Mouse (Mus musculus) activated CD4-positive, CD25-positive, alpha-beta regulatory T cell, adult 4 months (primary cell): ENCODE measurements around the gene Bcdin3d. TPM values are rescaled to one million over a fixed set of nuclear protein-coding genes. Genes with fewer than 3 reads are reported as not detected.

ENCODE experiments used
- ATAC-seq: one replicate; pipeline ENCODE4 v1.8.0; 2017
- polyA plus RNA-seq, 2 experiments: library from polyadenylated mRNA; unstranded; fragments of 100-300 nt; shearing (Covaris generic); gene quantifications; one replicate each; pipeline ENCODE4 v1.2.1; 2017

Gene Bcdin3d
- polyA plus RNA-seq, 2 experiments from 2014 or later = 23.3 to 23.5 TPM

GRCm38 (mm10) chr15:99440112-99440815, 34.3 kb downstream of the Bcdin3d start:
- ATAC-seq = no peak

- no peak for ATAC-seq
These were observed 35.4 kb downstream of the Bcdin3d start for GRCm38 (mm10) chr15:99438966-99439698.

GRCm38 (mm10) chr15:99433913-99434312, 40.6 kb downstream of the Bcdin3d start:
- ATAC-seq = no peak

DNA sequence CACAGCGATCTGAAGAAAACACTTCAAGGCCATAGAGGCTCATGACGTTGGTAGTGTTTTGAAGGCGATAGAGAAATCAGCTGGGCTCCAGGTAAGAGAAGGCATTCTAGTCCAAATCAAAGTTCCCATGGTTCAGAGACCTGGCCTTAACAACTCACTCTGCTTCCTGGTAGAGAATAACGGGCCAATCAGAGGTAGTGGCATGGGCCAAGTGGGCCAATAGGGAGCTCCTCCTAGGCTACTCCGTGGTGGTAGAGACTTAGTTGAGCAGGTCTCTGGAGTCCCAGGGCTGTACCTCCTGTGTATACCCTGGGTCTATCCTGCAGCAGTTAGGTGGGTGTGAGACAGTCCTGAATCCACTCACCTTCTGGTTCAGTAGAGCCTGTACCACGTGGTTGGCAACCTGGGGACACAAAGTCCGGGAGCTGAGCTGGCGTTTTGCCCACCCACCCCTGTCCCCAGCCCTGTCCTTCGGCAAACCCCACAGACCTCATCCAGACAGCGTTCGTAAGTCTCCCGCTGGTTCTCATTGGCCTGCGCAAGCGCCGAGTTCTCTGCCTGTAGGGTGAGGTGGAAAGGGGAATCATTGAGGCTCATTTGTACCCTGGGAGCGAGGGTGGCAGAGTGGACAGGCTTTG, 41.3 kb downstream of the Bcdin3d start:
- no peak for ATAC-seq

DNA sequence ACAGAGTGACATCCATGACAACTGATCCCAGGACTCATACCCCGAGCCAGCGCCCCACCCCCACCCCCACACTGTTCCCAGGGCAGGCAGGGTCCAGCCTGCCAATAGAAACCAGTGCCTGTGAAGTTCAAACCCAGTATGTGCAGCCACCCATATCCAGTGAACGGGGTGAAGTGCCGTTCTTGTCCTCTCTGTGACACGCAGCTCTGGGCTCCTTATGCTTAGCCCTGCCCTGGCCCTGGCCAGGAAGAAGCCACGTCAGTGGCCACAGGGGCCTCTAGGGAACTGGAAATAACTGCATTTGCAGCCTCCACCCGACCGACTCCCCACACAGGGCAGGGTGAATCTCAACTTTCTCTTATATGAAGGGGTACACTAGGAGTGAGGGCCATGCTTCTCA, 42.6 kb downstream of the Bcdin3d start:
- ATAC-seq = no peak

DNA sequence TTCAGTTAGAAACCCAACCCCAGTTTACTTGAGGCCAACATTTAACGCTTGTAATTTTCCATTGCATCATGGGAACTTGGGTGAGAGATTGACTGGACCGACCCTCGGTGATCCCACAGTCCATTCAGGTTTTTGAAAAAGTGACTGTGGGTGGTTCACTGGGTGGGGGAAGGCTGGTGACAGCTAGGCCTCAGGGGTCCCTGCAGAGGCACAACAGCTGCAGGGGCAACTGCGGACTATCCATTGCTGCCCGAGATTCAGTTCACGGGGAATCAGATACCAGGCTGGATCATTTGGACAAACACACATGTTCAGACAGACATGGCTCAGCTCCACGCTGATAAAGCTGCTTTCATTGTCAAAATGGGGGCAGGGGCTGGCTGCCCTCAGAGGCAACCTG, 43.0 kb downstream of the Bcdin3d start:
- no peak for ATAC-seq

DNA sequence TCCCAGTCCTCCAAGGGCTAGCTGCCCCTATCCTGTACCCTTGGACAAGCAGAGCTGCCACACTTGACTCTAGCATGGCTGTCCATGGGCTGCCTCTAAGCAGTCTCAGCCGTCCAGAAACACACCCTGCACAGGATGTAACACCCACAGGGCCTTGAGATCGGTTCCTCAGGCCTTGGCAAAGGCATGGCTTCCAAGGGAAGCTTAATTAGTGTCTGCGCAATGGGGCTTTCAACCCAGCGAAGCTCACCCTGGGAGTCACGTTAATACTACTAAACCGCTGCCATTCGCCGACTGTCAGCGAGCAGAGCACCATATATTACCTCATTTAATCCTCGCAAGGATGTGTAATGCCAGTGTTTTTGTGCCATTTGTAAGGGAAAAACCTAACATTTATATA, 43.5 kb downstream of the Bcdin3d start:
- ATAC-seq = no peak

DNA sequence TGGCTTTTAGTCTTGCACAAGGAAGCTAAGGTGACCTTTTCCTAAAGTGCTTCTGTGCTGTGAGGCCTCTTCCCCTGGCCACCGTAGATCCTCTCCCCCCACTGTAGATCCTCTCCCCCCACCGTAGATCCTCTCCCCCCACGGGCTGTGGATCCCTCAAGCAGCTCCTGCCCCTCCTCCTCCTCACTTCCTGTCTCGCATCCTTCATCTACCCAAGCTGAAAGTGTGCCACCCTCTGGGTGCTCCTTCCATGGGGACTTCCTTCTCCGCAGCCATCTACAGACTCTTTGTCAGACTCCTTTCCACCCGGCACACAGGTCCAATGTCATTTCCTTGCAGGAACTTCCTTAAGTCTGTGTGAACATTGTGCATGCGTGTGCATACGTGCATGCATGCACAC, 44.1 kb downstream of the Bcdin3d start:
- no peak for ATAC-seq

DNA sequence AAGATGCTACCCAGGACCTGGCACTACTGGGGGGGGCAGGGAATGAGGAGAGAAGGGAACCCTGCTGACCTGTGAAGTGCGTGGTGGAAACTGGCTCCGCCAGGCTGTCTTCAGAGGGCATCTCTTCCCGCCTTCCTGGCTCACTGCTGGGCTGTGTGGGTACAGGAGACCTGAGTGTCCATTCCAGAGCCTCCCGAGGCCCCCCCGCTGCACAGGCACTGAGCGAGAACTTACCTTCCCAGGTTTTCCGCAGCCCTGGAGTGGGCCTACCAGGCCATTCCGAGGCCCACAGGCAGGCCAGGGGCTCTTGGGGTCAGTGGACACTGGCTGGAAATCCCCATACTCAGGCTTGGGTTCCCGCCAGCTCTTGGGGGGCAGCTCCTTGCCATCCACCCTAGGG, 50.6 kb downstream of the Bcdin3d start:
- ATAC-seq = no peak

DNA sequence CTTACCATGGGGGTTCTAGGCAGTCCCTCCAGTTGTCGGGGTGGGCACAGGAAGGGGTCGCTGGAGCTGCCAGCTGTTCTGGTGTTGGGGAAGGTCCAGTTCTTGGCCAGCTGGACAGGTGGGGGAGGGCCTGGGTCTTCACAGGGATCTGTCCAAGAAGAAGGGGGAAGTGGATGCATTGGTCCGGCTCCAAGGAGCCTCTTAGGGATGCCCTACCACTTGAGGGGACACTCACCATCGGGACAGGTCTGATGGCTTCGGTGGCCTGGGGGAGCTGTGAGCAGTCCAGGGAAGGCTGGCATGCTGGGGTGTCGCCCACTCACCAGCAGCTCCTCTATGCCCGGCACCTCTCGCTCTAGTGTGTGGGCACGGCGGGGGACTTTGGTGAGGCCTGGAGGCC, 51.4 kb downstream of the Bcdin3d start:
- no peak for ATAC-seq

GRCm38 (mm10) chr15:99422551-99422950, 52.0 kb downstream of the Bcdin3d start:
- ATAC-seq = no peak

- no peak for ATAC-seq
These were observed 52.9 kb downstream of the Bcdin3d start for GRCm38 (mm10) chr15:99421676-99422075.

DNA sequence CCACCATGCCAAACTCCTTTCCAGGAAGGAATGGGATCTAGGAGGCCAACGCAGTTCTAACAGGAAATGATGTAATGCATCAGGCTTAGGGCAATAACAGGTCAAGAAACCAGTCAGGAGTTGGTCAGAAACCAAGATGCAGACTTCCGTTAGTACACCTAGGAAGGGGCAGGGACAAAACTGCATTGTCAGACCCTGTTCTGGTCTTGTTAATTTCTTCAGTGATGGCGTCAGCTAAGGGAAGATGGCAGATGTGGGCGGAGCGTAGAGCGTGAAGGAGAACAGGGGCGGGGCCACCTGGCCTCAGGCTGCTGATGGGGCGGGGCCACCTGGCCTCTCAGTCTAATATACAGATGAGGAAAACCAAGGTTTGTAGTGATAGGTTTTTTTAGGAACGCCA, 53.4 kb downstream of the Bcdin3d start:
- ATAC-seq = no peak

DNA sequence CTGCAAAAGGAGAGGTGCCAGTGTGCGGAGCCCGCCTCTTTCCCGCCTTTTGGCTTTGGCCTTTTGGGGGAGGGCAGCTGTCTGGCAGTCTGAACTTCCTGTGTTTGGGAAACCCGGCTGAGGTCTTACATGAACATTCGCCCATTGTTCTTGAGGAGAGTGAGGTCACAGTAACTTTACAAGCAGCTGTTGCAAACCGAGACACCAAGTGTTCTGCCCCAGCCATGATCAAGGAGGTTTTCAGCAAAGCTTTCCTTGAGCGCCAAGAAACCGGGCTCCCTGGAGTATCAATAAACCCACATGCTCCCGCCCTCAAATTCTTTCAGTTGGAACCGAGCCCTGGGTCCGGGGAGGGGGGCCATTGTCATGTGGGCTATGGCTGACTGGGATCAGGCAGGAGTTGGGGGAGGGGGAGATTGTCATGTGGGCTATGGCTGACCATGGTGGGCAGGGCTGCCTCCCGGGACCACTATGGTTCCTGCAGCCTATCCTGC, 54.0 kb downstream of the Bcdin3d start:
- no peak for ATAC-seq

DNA sequence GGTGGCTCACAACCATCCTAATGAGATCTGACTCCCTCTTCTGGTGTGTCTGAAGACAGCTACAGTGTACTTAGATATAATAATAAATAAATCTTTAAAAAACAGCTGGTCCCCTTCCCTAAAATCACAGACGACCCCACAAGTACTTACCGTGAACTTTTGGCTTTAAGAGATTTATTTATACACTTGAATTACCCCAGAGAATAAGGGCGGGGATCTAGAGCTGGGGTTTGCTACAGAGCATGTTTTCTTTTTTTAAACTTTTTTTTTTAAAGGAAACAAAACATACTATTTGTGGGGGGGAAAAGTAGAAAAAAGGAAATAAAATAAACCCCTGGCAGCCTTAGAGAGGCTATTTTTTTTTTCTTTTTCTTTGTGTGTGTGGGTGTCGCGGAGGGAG, 54.4 kb downstream of the Bcdin3d start:
- ATAC-seq = no peak

Other genes starting within 250 kb of the Bcdin3d start
- not detected for gene Kcnh3, start 249.9 kb downstream of the Bcdin3d start, polyA plus RNA-seq
- gene Mcrs1, start 222.8 kb downstream of the Bcdin3d start, polyA plus RNA-seq = 10 to 100 TPM; 54.8 to 55.6 TPM
- 1 to 10 TPM; 3.9 to 7.4 TPM for gene Prpf40b, start 179.6 kb downstream of the Bcdin3d start, polyA plus RNA-seq
- under 1 TPM; 0.24 to 0.30 TPM for gene Fam186b, start 178.8 kb downstream of the Bcdin3d start, polyA plus RNA-seq
- 1 to 10 TPM; 6.1 to 9.0 TPM for gene Fmnl3, start 104.2 kb downstream of the Bcdin3d start, polyA plus RNA-seq
- gene Tmbim6, start 81.8 kb downstream of the Bcdin3d start, polyA plus RNA-seq = 1,000 to 10,000 TPM in 1 of 2 experiments, 100 to 1,000 TPM in 1; 855 to 1,076 TPM
- 1 to 10 TPM in 1 of 2 experiments, under 1 TPM in 1; 0.76 to 1.2 TPM for gene Nckap5l, start 17.0 kb downstream of the Bcdin3d start, polyA plus RNA-seq
- gene Faim2, start 53.4 kb upstream of the Bcdin3d start, polyA plus RNA-seq = under 1 TPM in 1 of 2 experiments, not detected in 1; 0.07 TPM
- not detected for gene Aqp2, start 104.3 kb upstream of the Bcdin3d start, polyA plus RNA-seq
- not detected for gene Aqp5, start 116.1 kb upstream of the Bcdin3d start, polyA plus RNA-seq
- not detected for gene Aqp6, start 126.7 kb upstream of the Bcdin3d start, polyA plus RNA-seq
- gene Racgap1, start 176.9 kb upstream of the Bcdin3d start, polyA plus RNA-seq = 10 to 100 TPM; 33.2 to 33.3 TPM
- under 1 TPM; 0.22 to 0.32 TPM for gene Asic1, start 195.6 kb upstream of the Bcdin3d start, polyA plus RNA-seq
- 10 to 100 TPM in 1 of 2 experiments, 1 to 10 TPM in 1; 8.6 to 10.8 TPM for gene Smarcd1, start 227.4 kb upstream of the Bcdin3d start, polyA plus RNA-seq
- gene Gm17349, start 230.8 kb upstream of the Bcdin3d start, polyA plus RNA-seq = not detected
- gene Gpd1, start 242.8 kb upstream of the Bcdin3d start, polyA plus RNA-seq = under 1 TPM; 0.16 to 0.60 TPM